Mouse (Mus musculus) heart, postnatal 0 days (tissue): ENCODE results near the gene Tbc1d13. TPM values are rescaled to one million over a fixed set of nuclear protein-coding genes. Genes with fewer than 3 reads are reported as not detected.

ENCODE experiments used
- ATAC-seq: fragments of 200-750 bp; cut with Nextera tagmentation; 2 replicates; pipeline ENCODE4 v1.8.0; 2017; ENCODE audit warnings: low read depth, moderate number of reproducible peaks, moderate library complexity; ENCODE audit not compliant: insufficient read depth
- DNase-seq: peaks from one replicate; pipeline ENCODE4 v3.0.0-alpha.2; 2016; ENCODE audit warnings: low spot score
- H3K27ac ChIP-seq: fragments of 300-500 bp; sonication (generic); 2 replicates; pipeline ENCODE4 v1.5.1; 2014; ENCODE audit warnings: low read depth, mild to moderate bottlenecking
- H3K27me3 ChIP-seq: fragments of 300-500 bp; sonication (generic); 2 replicates; pipeline ENCODE4 v1.6.1; 2014; ENCODE audit warnings: low read length, mixed read lengths; ENCODE audit not compliant: control insufficient read depth, insufficient read depth
- H3K36me3 ChIP-seq: fragments of 300-500 bp; sonication (generic); replicated peaks from 2 replicates; pipeline ENCODE4 v1.6.1; 2014; ENCODE audit warnings: low read length, mixed read lengths; ENCODE audit not compliant: control insufficient read depth, insufficient read depth
- H3K4me1 ChIP-seq: fragments of 300-500 bp; sonication (generic); 2 replicates; pipeline ENCODE4 v1.6.1; 2014; ENCODE audit warnings: antibody characterized with exemption; ENCODE audit not compliant: control insufficient read depth, insufficient read depth
- H3K4me2 ChIP-seq: fragments of 300-500 bp; sonication (generic); 2 replicates; pipeline ENCODE4 v1.6.1; 2014; ENCODE audit warnings: low read depth, mild to moderate bottlenecking, low read length, moderate library complexity
- H3K4me3 ChIP-seq: fragments of 300-500 bp; sonication (generic); 2 replicates; pipeline ENCODE4 v1.5.1; 2014; ENCODE audit warnings: low read depth, low read length
- H3K9ac ChIP-seq: fragments of 300-500 bp; sonication (generic); replicated peaks from 2 replicates; pipeline ENCODE4 v1.6.1; 2014; ENCODE audit warnings: low read depth, low read length, mixed read lengths
- H3K9me3 ChIP-seq: fragments of 300-500 bp; sonication (generic); replicated peaks from 2 replicates; pipeline ENCODE4 v1.6.1; 2016; ENCODE audit warnings: low read length; ENCODE audit not compliant: control insufficient read depth
- CTCF ChIP-seq: IDR thresholded peaks from 2 replicates; pipeline ENCODE4 v1.5.1; 2016; ENCODE audit warnings: antibody characterized with exemption, control low read depth, low read depth
- EP300 ChIP-seq: IDR thresholded peaks from 2 replicates; pipeline ENCODE4 v1.6.1; 2016; ENCODE audit warnings: antibody characterized with exemption, low read depth
- WGBS: fragments of 180-500 bp; shearing (Covaris S2); extraction: QIAGEN DNeasy Blood & Tissue Kit; methylation state at CpG from one replicate; pipeline ENCODE4 v1.1.7; 2014; 5-methylcytosine and 5-hydroxymethylcytosine counted together
- polyA plus RNA-seq: library from polyadenylated mRNA; unstranded; fragments of >200 nt; fragmentation: Nextera tagmentation; extraction: Ambion mirVana; gene quantifications from 2 replicates; pipeline ENCODE4 v1.2.1, GENCODE M21; 2015
- total RNA-seq: library from RNA; depleted of rRNA; stranded (reverse); fragments of >200 nt; gene quantifications from 2 replicates; pipeline ENCODE4 v1.2.3, GENCODE M21; 2014; ENCODE audit warnings: low replicate concordance

Gene Tbc1d13
- total and polyA plus RNA-seq, 2 experiments from 2014 or later, result 2.9 to 21.4 TPM

DNA sequence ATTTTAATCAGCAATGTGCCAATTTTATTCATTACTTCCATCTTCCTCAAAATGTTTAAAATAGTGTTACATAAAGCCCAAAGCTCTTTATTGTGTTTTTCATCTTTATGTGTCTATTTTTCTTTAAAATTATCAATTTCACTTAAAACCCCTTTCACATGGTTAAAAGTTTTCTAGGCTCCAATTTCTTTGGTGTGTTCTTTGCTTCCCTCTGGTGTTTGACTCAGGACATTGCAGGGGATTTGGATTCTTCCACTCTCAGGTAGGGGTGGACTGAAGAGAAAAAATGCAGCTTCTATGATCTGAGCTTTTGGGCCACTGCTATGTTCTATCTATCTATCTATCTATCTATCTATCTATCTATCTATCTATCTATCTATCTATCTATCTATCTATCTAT lies 28.3 kb downstream of the Tbc1d13 start:
- DNase-seq, result peak; percentile 57
- ATAC-seq, result no peak
- TF ChIP-seq EP300 (no peak), CTCF (peak; percentile 73)
- Histone ChIP-seq H3K27me3 (no peaks in the 10 kb centered on the region), H3K9me3 (peaks cover 11% of the 10 kb centered on the region), H3K4me3 (no peak overlapping the region), H3K4me2 (no peak overlapping the region), H3K27ac (no peak overlapping the region), H3K9ac (no peak overlapping the region), H3K4me1 (no peaks in the 10 kb centered on the region), H3K36me3 (no peaks in the 10 kb centered on the region)

DNA sequence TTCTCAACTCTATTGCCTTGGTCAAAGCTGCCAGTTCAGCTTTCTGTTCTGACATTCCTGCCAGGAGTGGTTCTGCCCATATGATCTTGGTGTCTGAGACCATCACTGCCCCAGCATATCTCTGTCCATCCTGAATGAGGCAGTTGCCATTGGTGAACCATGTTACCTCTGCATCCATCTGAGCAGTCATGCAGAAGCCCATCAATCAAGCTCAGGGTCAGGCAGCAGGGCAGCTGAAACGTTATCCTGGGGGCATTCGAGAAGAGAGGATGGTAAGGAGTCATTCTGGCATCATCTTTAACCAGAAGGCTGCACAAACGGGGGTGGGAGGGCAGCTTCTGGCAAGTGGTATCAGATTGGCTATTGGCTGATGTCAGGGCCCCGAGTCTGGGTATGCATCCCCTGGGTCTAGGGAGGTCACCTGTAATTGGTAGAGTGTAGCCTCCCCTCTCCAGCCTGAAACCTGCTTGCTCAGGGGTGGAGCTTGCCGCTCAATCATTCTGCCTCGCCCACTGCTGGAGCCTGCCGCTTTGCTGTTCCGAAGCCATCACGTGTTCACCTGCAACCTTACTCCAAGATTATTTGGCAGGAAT lies 30.9 kb downstream of the Tbc1d13 start:
- Histone ChIP-seq H3K27ac (no peak overlapping the region), H3K36me3 (no peaks in the 10 kb centered on the region), H3K4me1 (no peaks in the 10 kb centered on the region), H3K9me3 (peaks cover 13% of the 10 kb centered on the region), H3K27me3 (no peaks in the 10 kb centered on the region), H3K4me2 (no peak overlapping the region), H3K9ac (no peak overlapping the region), H3K4me3 (no peak overlapping the region)
- no peak for TF ChIP-seq EP300
- no peak for TF ChIP-seq CTCF
- WGBS, result 53% methylated on average over 9 of the region's 9 CpGs
- no peak for ATAC-seq
- DNase-seq, result no peak

DNA sequence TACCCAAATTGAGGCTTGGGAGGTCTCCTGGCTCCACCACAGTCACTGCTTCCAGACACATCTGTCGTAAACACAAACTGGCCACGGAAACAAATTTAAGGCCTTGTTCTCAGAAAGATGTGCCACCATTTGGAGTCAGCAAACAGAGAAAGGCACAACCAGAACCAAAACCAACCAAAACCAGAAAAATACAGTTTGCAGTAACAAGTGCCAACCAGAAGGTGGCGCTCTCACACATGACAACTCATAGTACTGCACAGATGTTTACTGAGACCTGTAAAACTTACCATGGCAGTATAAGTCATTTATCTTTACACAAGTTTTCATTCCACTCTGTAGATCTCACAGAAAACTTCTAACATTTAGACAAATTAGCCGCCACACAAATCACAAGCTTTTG lies 33.1 kb downstream of the Tbc1d13 start:
- 56% methylated on average over 4 of the region's 4 CpGs for WGBS
- ATAC-seq, result no peak
- H3K4me1 ChIP-seq, result no peaks in the 10 kb centered on the region; the same call in 1 of the 2 replicates
- H3K27me3 ChIP-seq, result no peaks in the 10 kb centered on the region
- no peak overlapping the region for H3K4me3 ChIP-seq
- H3K9ac ChIP-seq, result no peak overlapping the region
- TF ChIP-seq CTCF (0 out of 2 replicates have a peak, but pooled peaks have one; percentile 10), EP300 (no peak)
- H3K27ac ChIP-seq, result no peak overlapping the region
- H3K36me3 ChIP-seq, result no peaks in the 10 kb centered on the region
- DNase-seq, result no peak
- H3K4me2 ChIP-seq, result no peak overlapping the region
- H3K9me3 ChIP-seq, result peaks cover 13% of the 10 kb centered on the region

DNA sequence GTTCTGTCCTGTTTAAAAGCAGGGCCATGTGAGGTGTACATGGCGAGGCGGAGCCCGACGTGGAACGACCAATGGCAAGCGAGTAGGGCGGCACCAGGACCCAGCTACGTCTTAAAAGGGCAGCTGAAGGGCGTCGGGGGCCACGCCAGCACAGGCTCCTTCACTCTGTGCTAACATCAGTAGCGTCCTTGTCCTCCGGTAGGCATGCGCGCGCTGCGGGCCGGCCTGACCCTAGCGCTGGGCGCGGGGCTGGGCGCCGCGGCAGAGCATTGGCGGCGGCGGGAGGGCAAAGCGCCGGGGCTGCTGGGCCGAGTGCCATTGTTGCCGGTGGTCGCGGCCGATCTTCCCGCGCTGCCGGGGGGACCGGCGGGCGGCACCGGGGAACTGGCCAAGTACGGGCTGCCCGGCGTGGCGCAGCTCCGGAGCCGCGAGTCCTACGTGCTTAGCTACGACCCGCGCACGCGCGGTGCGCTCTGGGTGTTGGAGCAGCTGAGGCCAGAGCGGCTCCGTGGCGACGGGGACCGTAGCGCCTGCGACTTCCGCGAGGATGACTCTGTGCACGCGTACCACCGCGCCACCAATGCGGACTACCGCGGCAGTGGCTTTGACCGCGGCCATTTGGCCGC lies 37.9 kb downstream of the Tbc1d13 start, which contains the start of gene Endog:
Endog (plus strand) TSS at position 123 of the 626 bp plus-strand sequence.
- WGBS, result under 1% methylated on average over 65 of the region's 75 CpGs

DNA sequence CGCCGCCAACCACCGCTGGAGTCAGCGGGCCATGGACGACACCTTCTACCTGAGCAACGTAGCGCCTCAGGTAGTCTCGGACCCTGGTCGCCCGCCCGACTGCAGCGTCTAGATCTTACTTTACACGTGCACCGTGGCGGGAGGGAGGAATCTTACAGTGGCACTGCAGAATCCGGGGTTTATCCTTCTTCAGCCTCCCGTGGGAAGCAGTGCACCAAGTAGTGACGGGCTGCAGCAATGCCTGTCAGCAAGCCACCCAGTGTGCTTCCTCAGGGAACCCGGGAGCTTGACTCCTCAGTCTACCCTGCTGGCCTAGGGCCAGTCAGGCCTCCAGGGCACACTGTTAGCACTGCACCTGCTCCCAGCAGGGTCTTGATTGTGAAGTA lies 38.4 kb downstream of the Tbc1d13 start:
- Histone ChIP-seq H3K9me3 (peaks cover under 1% of the 10 kb centered on the region; the same call in 1 of the 2 replicates), H3K27ac (peak overlapping the region; percentile 97), H3K4me3 (peak overlapping the region; percentile 71), H3K9ac (peak overlapping the region; percentile 70), H3K4me1 (peaks cover 7% of the 10 kb centered on the region), H3K27me3 (no peaks in the 10 kb centered on the region), H3K4me2 (peak overlapping the region; percentile 78), H3K36me3 (peaks cover 43% of the 10 kb centered on the region)
- no peak for ATAC-seq
- WGBS, result 0% methylated on average over 19 of the region's 19 CpGs
- no peak for DNase-seq
- no peak for TF ChIP-seq CTCF
- no peak; the same call in 1 of the 2 replicates for TF ChIP-seq EP300

More for the DNA sequence above, 37.9 kb downstream of the Tbc1d13 start, which contains the start of gene Endog:
- Histone ChIP-seq H3K4me3 (peak within 1 kb of the TSS; percentile 71), H3K27ac (peak within 1 kb of the TSS; percentile 97), H3K4me1 (peaks cover 7% of the 10 kb centered on the region), H3K4me2 (peak within 1 kb of the TSS; percentile 78), H3K9ac (peak within 1 kb of the TSS; percentile 70), H3K27me3 (no peaks in the 10 kb centered on the region), H3K9me3 (peaks cover 6% of the 10 kb centered on the region), H3K36me3 (peaks cover 38% of the 10 kb centered on the region)
- no peak for TF ChIP-seq EP300
- TF ChIP-seq CTCF, result no peak
- ATAC-seq, result peak; percentile 98
- DNase-seq, result peak; percentile 91
